Mouse (Mus musculus): ENCODE data around the gene Grap.
"Not testable (repeated sequence)": the region's sequence is repeated elsewhere in the genome, so short reads cannot be mapped to it uniquely, and the experiment has no call there.

The Grap gene

DNA sequence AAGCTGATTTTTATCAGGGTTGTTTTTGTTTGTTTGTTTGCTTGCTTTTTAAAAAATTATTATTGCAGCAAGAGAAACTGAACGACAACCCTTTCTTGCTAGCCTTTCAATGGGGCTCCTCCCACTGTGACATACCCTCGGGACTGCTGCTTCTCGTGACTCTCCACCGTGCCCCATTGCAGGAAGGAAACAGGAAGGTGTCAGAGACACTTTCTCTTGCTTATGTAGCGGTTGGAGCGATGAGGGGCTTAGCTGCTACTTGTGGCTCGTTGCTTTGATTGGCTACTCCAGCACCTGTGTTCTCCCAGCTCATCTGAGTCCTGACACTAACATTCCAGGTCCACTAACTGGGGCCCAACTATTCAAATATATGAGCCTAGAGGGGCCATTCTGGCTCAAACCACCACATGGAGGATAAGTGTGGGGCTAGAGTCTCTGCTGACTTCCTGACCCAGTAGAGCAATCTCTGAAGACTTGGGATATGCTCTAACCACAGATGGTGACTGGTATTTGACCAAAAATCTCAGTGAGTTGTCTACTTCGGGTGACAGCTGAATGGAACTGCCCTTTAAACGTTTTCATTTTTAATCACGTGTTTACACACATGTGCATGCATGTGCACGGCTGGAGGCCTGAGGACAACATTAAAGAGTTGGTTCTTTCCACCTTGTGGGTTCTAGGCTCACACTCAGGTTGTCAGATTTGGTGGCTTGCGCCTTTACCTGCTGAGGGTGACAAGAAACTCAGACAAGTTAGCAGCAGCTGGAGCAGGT is 14.1 kb upstream of the Grap start:
- peak; percentile 37 for DNase-seq (ENCODE audit: low read depth, low spot score)

- no peak for DNase-seq (ENCODE audit: low read depth, low spot score)
Measured at GRCm38 (mm10) chr11:61639601-61640177, 13.4 kb upstream of the Grap start.

- not testable (repeated sequence) for DNase-seq (ENCODE audit: low read depth, low spot score)
Measured at GRCm38 (mm10) chr11:61640585-61640984, 12.5 kb upstream of the Grap start.

DNA sequence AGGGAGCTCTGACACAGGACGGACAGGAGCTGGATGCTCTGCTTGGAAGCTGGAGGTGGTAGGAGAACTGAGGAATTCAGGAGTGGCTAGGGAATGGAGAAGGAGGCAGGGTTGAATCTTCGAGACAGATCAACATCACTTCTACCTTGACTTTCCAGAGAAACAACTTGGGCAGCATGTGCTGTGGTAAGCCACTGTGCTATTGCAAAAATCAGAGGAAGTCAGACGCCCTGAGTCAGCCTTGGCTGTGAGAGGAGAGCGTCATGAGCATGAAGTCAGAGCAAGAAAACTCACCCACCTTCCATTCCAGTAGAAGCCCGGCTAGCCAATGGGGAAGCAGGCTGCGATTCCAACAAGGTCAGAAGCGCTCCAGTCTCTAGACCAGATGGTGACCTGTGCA is 11.0 kb upstream of the Grap start:
- DNase-seq (ENCODE audit: low read depth, low spot score), result no peak

GRCm38 (mm10) chr11:61643184-61643961 is 9.7 kb upstream of the Grap start:
- no peak for DNase-seq (ENCODE audit: low read depth, low spot score)

GRCm38 (mm10) chr11:61644576-61645326 is 8.3 kb upstream of the Grap start:
- DNase-seq (ENCODE audit: low read depth, low spot score), result peak; percentile 87

DNA sequence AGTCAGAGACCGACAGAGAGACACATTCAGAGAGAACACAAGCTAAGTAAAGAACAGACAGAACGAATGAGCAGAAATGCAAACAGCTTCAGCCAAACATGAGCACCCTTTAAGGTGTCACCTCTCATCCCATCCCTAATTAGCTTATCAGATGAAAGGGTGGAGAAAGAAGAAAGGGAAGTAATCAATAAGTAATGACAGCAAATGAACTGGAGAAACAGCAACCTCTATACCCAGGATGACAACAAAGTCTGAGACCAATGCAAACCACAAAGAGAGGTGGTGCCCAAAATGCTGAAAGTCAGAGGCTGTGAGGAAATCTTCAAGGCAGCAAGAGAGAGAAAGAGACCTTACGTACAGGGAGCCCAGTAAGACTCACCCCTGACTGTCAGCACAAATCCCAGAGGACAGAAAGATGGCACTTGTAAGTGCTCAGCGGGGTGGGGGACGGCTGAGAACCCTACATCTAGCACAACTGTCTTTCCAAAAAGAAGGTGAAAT is 7.7 kb upstream of the Grap start:
- peak; percentile 83 for DNase-seq (ENCODE audit: low read depth, low spot score)

DNA sequence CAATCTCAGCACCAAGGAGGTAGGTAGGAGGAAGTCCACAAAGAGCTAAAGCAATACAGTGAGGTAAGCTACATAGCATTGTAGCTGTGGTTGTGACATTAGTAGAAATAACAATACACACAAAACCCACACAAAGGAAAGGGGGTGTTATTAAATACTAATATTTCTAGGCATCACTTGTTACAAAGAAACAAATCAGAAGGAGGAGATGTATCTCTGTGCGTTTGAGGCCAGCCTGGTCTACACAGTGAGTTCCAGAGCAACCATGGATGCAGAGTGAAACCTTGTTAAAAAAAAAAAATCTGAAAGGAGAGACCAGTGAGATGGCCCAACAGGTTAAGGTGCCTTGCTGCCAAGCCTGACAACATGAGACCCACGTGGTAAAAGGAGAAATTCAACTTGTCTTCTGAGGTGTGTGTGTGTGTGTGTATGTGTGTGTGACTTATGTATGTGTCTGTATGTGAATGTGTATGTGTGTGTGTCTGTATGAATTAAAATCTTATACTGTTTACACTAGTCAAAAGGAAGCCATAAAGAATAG is 6.5 kb upstream of the Grap start:
- DNase-seq (ENCODE audit: low read depth, low spot score), result no peak

DNA sequence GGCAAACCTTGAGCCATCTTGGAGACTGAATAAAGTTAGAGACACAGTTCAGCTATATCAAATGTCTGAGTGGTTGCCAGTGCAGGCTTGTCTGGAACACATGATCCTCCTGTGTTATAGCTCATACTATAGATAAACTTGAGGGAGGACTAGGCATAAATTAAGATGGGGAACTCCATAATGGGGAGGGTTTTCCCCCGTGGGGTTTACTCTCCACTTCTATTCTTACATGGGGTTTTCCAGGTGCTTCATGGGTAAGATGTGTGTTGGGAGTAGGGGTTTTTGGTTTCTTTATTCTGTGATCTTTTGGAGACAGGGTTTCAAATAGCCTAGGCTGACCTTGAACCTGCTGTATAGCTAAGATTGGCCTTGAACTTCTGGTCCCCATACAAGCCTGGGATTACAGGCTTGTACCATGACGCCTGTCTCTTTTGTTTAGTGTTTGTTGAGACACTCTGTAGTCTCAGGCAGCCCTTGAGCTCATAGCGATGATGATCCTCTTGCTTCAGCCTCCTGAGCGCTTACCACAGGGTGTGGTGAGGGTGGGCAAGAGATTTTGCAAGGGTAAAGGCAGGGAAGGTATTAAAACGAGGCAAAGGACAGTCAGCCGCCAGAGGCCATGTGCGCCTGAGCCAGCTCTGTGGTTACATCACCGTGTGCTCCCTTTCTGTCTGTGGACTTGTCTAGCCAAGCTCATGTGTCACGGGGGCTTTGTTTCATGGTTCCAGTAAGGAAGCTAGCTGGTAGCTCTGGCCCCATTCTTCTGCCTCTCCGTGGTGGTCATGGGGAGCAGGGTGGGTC is 5.8 kb upstream of the Grap start:
- DNase-seq (ENCODE audit: low read depth, low spot score), result peak; percentile 90

- peak; percentile 87 for DNase-seq (ENCODE audit: low read depth, low spot score)
Measured at GRCm38 (mm10) chr11:61647956-61648748, 4.9 kb upstream of the Grap start.

GRCm38 (mm10) chr11:61648749-61649115 is 4.3 kb upstream of the Grap start:
- no peak for DNase-seq (ENCODE audit: low read depth, low spot score)

DNA sequence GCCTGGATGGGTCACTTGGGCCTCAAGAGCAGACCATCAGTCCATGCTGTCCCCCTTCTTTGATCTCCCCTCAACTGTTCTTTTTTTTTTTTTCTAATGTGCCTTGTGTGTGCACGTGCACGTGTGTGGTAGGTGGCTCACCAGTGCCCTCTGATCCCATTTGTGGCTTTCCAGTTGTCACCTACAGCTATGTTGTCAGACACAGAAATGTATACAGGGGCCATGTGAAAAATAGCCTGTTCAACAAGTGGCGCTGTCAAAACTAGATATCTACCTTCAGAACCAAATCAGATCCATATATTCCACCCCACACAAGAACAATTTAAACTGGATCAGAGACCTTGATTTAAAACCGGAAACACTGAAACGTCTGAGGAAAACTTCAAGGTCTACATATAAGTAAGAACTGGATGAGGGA is 3.9 kb upstream of the Grap start:
- DNase-seq (ENCODE audit: low read depth, low spot score), result peak; percentile 67

DNA sequence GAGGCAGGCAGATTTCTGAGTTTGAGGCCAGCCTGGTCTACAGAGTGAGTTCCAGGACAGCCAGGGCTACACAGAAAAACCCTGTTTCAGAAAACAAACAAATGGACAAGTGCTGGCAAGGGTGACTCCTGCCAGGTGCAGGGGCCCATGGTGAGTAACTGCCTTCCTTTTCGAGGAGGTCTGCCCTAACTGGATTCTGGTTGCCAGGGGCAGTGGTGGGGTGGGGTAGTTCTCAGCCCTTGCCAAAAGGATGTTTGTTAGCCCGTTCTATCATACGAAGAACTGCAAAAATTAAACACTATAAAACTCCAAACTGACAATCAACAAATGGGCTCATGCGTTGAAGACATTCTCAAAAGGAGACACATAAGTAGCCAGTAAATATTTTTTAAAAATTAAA is 3.4 kb upstream of the Grap start:
- DNase-seq (ENCODE audit: low read depth, low spot score), result peak; percentile 68

DNA sequence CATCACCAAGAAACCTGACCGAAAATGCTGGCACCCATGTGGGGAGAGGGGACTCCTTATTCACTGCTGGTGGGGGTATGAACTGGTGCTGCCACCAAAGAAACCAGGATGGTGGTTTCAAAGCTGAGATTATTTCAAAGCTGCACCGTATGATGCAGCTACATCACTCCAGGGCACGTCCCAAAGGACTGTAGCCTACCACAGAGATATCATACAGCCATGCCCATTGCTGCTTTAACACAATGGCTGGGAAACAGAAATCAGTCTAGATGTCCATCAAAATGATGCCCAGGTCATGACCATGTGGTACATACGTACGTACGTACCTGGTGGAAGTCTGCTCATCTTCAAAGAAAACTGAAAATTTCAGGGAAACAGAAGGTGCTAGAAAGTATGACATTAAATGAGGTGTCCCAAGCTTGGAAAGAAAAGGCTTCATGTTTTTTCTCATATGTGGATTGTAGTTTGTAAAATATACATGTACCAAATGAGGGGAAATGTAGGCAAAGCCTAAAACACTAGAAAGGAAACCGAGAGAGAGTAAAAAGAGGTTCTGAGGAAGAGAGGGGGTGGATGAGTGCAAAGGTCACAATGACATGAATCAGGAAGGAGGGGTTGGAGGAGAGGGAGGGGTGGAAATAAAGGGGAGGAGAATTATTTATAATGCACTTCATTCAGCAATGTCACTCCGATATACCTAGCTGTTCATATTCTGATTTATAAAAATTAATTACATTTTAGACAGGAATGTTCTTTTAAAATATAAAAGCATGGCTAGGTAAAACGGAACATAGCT is 2.4 kb upstream of the Grap start:
- peak; percentile 64 for DNase-seq (ENCODE audit: low read depth, low spot score)

GRCm38 (mm10) chr11:61652216-61652615 is 849 bp upstream of the Grap start:
- peak; percentile 66 for DNase-seq (ENCODE audit: low read depth, low spot score)

DNA sequence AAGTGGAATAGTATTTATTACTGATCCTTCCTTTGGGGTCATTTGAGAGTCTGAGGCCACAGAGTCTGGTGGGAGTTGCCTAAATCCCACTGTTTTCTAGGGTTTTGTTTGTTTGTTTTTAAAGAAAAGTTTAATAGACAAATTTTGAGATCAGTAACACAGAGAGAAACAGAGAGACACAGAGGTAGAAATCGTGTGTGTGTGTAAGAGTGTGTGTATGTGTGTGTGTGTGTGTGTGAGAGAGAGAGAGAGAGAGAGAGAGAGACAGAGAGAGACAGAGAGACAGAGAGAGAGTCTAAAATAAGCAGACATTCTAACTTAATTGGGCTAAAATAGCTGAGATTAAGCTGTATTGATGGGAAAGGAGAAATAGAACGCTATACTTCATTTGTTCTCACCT is 503 bp downstream of the Grap start:
- peak; percentile 35 for DNase-seq (ENCODE audit: low read depth, low spot score)

GRCm38 (mm10) chr11:61654786-61655311 is 1.8 kb downstream of the Grap start:
- DNase-seq (ENCODE audit: low read depth, low spot score), result peak; percentile 69

GRCm38 (mm10) chr11:61655649-61656048 is 2.6 kb downstream of the Grap start:
- DNase-seq (ENCODE audit: low read depth, low spot score), result peak; percentile 69

Measured in A20 (cell line).